Mouse (Mus musculus): ENCODE measurements around the gene Abcc1.

The Abcc1 gene

GRCm38 (mm10) chr16:14352234-14352633 lies 9.1 kb upstream of the Abcc1 start:
- no peak overlapping the region for H3K4me3 ChIP-seq (replicated peaks; ENCODE audit: low read length)
- no peaks in the 10 kb centered on the region for H3K27me3 ChIP-seq (ENCODE audit: insufficient read depth, low read length)
- H3K4me1 ChIP-seq (replicated peaks; ENCODE audit: low read depth, low read length) = peaks cover 21% of the 10 kb centered on the region
- TF ChIP-seq POU5F1 (IDR thresholded peaks at IDR 0.05; ENCODE audit: borderline replicate concordance, low read length) = no peak
- H3K36me3 ChIP-seq (ENCODE audit: insufficient read depth, low read length) = no peaks in the 10 kb centered on the region
- H3K9me3 ChIP-seq (ENCODE audit: low read length) = no peaks in the 10 kb centered on the region

GRCm38 (mm10) chr16:14352663-14353062 lies 8.7 kb upstream of the Abcc1 start:
- no peaks in the 10 kb centered on the region for H3K27me3 ChIP-seq (ENCODE audit: insufficient read depth, low read length)
- H3K4me1 ChIP-seq (replicated peaks; ENCODE audit: low read depth, low read length) = peaks cover 23% of the 10 kb centered on the region
- H3K4me3 ChIP-seq (replicated peaks; ENCODE audit: low read length) = no peak overlapping the region
- H3K36me3 ChIP-seq (ENCODE audit: insufficient read depth, low read length) = no peaks in the 10 kb centered on the region
- H3K9me3 ChIP-seq (ENCODE audit: low read length) = no peaks in the 10 kb centered on the region
- TF ChIP-seq NANOG (IDR thresholded peaks at IDR 0.05; ENCODE audit: borderline replicate concordance, low read length) = no peak
- no peak for TF ChIP-seq POU5F1 (IDR thresholded peaks at IDR 0.05; ENCODE audit: borderline replicate concordance, low read length)

GRCm38 (mm10) chr16:14357859-14358258 lies 3.5 kb upstream of the Abcc1 start:
- H3K36me3 ChIP-seq (ENCODE audit: insufficient read depth, low read length) = no peaks in the 10 kb centered on the region
- peaks cover 30% of the 10 kb centered on the region for H3K4me1 ChIP-seq (replicated peaks; ENCODE audit: low read depth, low read length)
- no peak for TF ChIP-seq CTCF (conservative IDR thresholded peaks at IDR 0.05; ENCODE audit: low read length)
- TF ChIP-seq POU5F1 (IDR thresholded peaks at IDR 0.05; ENCODE audit: borderline replicate concordance, low read length) = no peak
- no peak for TF ChIP-seq NANOG (IDR thresholded peaks at IDR 0.05; ENCODE audit: borderline replicate concordance, low read length)
- H3K9me3 ChIP-seq (ENCODE audit: low read length) = no peaks in the 10 kb centered on the region
- no peak overlapping the region for H3K4me3 ChIP-seq (replicated peaks; ENCODE audit: low read length)
- peaks cover 2% of the 10 kb centered on the region; the same call in 1 of the 2 replicates for H3K27me3 ChIP-seq (ENCODE audit: insufficient read depth, low read length)

- H3K4me3 ChIP-seq (replicated peaks; ENCODE audit: low read length) = no peak overlapping the region
- peaks cover 30% of the 10 kb centered on the region for H3K4me1 ChIP-seq (replicated peaks; ENCODE audit: low read depth, low read length)
- peaks cover under 1% of the 10 kb centered on the region; the same call in 1 of the 2 replicates for H3K36me3 ChIP-seq (ENCODE audit: insufficient read depth, low read length)
- peaks cover 2% of the 10 kb centered on the region; the same call in 1 of the 2 replicates for H3K27me3 ChIP-seq (ENCODE audit: insufficient read depth, low read length)
- H3K9me3 ChIP-seq (ENCODE audit: low read length) = no peaks in the 10 kb centered on the region
- TF ChIP-seq NANOG (IDR thresholded peaks at IDR 0.05; ENCODE audit: borderline replicate concordance, low read length) (no peak), CTCF (conservative IDR thresholded peaks at IDR 0.05; ENCODE audit: low read length) (no peak), POU5F1 (IDR thresholded peaks at IDR 0.05; ENCODE audit: borderline replicate concordance, low read length) (no peak)
These were observed 2.8 kb upstream of the Abcc1 start for GRCm38 (mm10) chr16:14358531-14358930.

- peaks cover 3% of the 10 kb centered on the region; the same call in 1 of the 2 replicates for H3K36me3 ChIP-seq (ENCODE audit: insufficient read depth, low read length)
- H3K9me3 ChIP-seq (ENCODE audit: low read length) = no peaks in the 10 kb centered on the region
- peak overlapping the region; percentile 89 for H3K4me3 ChIP-seq (replicated peaks; ENCODE audit: low read length)
- TF ChIP-seq CTCF (conservative IDR thresholded peaks at IDR 0.05; ENCODE audit: low read length) = no peak
- TF ChIP-seq NANOG (IDR thresholded peaks at IDR 0.05; ENCODE audit: borderline replicate concordance, low read length) = no peak
- no peak for TF ChIP-seq POU5F1 (IDR thresholded peaks at IDR 0.05; ENCODE audit: borderline replicate concordance, low read length)
- peaks cover 50% of the 10 kb centered on the region for H3K4me1 ChIP-seq (replicated peaks; ENCODE audit: low read depth, low read length)
- H3K27me3 ChIP-seq (ENCODE audit: insufficient read depth, low read length) = peaks cover 2% of the 10 kb centered on the region; the same call in 1 of the 2 replicates
These were observed 427 bp upstream of the Abcc1 start for GRCm38 (mm10) chr16:14360931-14361330.

GRCm38 (mm10) chr16:14362099-14362820 lies 902 bp downstream of the Abcc1 start:
- TF ChIP-seq NANOG (IDR thresholded peaks at IDR 0.05; ENCODE audit: borderline replicate concordance, low read length) (peak; percentile 38; the same call in 1 of the 2 replicates), POU5F1 (IDR thresholded peaks at IDR 0.05; ENCODE audit: borderline replicate concordance, low read length) (no peak)
- H3K27me3 ChIP-seq (ENCODE audit: insufficient read depth, low read length) = peaks cover 2% of the 10 kb centered on the region; the same call in 1 of the 2 replicates
- H3K9me3 ChIP-seq (ENCODE audit: low read length) = no peaks in the 10 kb centered on the region
- H3K4me3 ChIP-seq (replicated peaks; ENCODE audit: low read length) = peak overlapping the region; percentile 89
- peaks cover 3% of the 10 kb centered on the region; the same call in 1 of the 2 replicates for H3K36me3 ChIP-seq (ENCODE audit: insufficient read depth, low read length)
- peaks cover 63% of the 10 kb centered on the region for H3K4me1 ChIP-seq (replicated peaks; ENCODE audit: low read depth, low read length)

- Histone ChIP-seq H3K4me1 (replicated peaks; ENCODE audit: low read depth, low read length) (peaks cover 59% of the 10 kb centered on the region), H3K36me3 (ENCODE audit: insufficient read depth, low read length) (peaks cover 3% of the 10 kb centered on the region; the same call in 1 of the 2 replicates), H3K9me3 (ENCODE audit: low read length) (no peaks in the 10 kb centered on the region), H3K27me3 (ENCODE audit: insufficient read depth, low read length) (peaks cover 1% of the 10 kb centered on the region; the same call in 1 of the 2 replicates), H3K4me3 (replicated peaks; ENCODE audit: low read length) (no peak overlapping the region)
- TF ChIP-seq NANOG (IDR thresholded peaks at IDR 0.05; ENCODE audit: borderline replicate concordance, low read length) (no peak), CTCF (conservative IDR thresholded peaks at IDR 0.05; ENCODE audit: low read length) (no peak), POU5F1 (IDR thresholded peaks at IDR 0.05; ENCODE audit: borderline replicate concordance, low read length) (no peak)
These were observed 2.1 kb downstream of the Abcc1 start for GRCm38 (mm10) chr16:14363496-14363895.

GRCm38 (mm10) chr16:14364066-14364465 lies 2.7 kb downstream of the Abcc1 start:
- no peaks in the 10 kb centered on the region; the same call in 1 of the 2 replicates for H3K27me3 ChIP-seq (ENCODE audit: insufficient read depth, low read length)
- H3K4me1 ChIP-seq (replicated peaks; ENCODE audit: low read depth, low read length) = peaks cover 60% of the 10 kb centered on the region
- TF ChIP-seq POU5F1 (IDR thresholded peaks at IDR 0.05; ENCODE audit: borderline replicate concordance, low read length) (no peak), NANOG (IDR thresholded peaks at IDR 0.05; ENCODE audit: borderline replicate concordance, low read length) (no peak), CTCF (conservative IDR thresholded peaks at IDR 0.05; ENCODE audit: low read length) (no peak)
- H3K36me3 ChIP-seq (ENCODE audit: insufficient read depth, low read length) = peaks cover 7% of the 10 kb centered on the region; the same call in 1 of the 2 replicates
- no peaks in the 10 kb centered on the region for H3K9me3 ChIP-seq (ENCODE audit: low read length)
- H3K4me3 ChIP-seq (replicated peaks; ENCODE audit: low read length) = no peak overlapping the region
